Mouse (Mus musculus) gastrocnemius, postnatal 4 days (tissue): ENCODE measurements around the gene Pxk. TPM values are rescaled to one million over a fixed set of nuclear protein-coding genes. Genes with fewer than 3 reads are reported as not detected.
A peak's percentile ranks its signal among the peaks of the same experiment; 100 is the strongest.

Experiments used
- DNase-seq, 2 experiments: peaks; one replicate each; pipeline ENCODE4 v3.0.0; 2021 to 2022; ENCODE audit warnings: low spot score in 2 of 2, mixed read lengths in 2 of 2
- long read RNA-seq, 2 experiments: library from polyadenylated mRNA; stranded (forward); transcript quantifications; one replicate each; pipeline ENCODE4 v2.0.0; 2021
- total RNA-seq, 2 experiments: library from RNA; stranded (reverse); gene quantifications; 2 replicates each; pipeline ENCODE4 v1.2.3; 2021

Pxk gene
- 10 to 100 TPM; 17.3 to 17.4 TPM for total RNA-seq
- long read RNA-seq, experiment 1, transcript Pxk-205 (18 exons, 2,765 nt): minor isoform, 9 of 29 reads
- long read RNA-seq, experiment 1, transcript Pxk-201 (18 exons, 2,812 nt): major isoform, 16 of 29 reads
- long read RNA-seq, experiment 1, partial matches to known transcripts: 2 of 29 reads
- long read RNA-seq, experiment 1, other reads (novel, unspliced or antisense): 2 of 29 reads
- long read RNA-seq, experiment 2, transcript Pxk-201 (18 exons, 2,812 nt): major isoform, 16 of 38 reads
- long read RNA-seq, experiment 2, transcript Pxk-205 (18 exons, 2,765 nt): minor isoform, 14 of 38 reads
- long read RNA-seq, experiment 2, partial matches to known transcripts: 1 of 38 reads
- long read RNA-seq, experiment 2, other reads (novel, unspliced or antisense): 7 of 38 reads

- peak; percentile 79 to 89 for DNase-seq
These were observed at the start of gene Pxk for GRCm38 (mm10) chr14:8097978-8098686. TSS of gene Pxk (plus strand) at chr14:8098211.

- no peak for DNase-seq
These were observed 48.7 kb upstream of the Pxk start for GRCm38 (mm10) chr14:8049334-8049733.

- no peak for DNase-seq
These were observed 46.1 kb upstream of the Pxk start for GRCm38 (mm10) chr14:8051869-8052268.

GRCm38 (mm10) chr14:8052661-8053060 is 45.4 kb upstream of the Pxk start:
- DNase-seq: no peak

GRCm38 (mm10) chr14:8054310-8055102 is 43.5 kb upstream of the Pxk start:
- no peak for DNase-seq

GRCm38 (mm10) chr14:8056076-8056475 is 41.9 kb upstream of the Pxk start:
- no peak for DNase-seq

DNA sequence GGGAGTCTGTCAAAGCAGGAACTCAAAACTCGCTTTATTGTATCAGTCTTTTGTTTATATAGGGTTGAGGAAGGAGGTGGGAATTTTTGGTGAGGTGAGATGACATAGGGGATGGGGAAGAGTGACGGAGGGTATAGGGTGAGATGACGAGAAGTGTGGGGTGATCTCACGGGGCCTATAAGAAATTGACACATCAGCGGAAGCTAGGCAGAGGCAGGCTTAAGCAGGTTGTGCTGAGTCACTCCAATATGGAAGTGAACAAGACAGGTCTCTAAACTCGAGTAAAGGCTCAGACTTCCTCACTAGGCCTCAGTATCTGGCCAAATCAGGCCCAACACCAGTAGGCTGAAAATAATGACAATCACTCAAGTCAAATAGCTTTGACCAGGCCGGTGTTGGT is 38.1 kb upstream of the Pxk start:
- no peak for DNase-seq

DNA sequence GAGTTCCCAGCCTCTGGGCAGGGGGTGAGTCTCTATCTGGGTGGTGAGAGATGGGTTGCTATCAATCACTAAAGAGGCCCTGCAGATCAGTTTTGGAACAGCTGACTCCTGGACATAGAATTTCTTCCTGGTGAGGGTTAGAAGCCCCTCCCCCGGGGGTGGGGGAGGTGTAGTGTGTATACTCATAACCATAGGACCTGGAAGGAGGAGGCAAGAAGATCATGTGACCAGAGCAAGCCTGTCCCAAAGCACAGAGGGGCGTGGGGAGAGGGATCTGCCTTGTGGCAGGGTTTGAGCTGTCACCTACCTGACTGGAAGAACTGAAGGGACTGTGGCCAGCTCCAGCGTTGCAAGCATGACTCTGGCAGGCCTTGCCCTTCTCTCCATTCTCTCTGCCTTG is 35.9 kb upstream of the Pxk start:
- no peak for DNase-seq

- no peak for DNase-seq
These were observed 35.3 kb upstream of the Pxk start for GRCm38 (mm10) chr14:8062537-8063301.

DNA sequence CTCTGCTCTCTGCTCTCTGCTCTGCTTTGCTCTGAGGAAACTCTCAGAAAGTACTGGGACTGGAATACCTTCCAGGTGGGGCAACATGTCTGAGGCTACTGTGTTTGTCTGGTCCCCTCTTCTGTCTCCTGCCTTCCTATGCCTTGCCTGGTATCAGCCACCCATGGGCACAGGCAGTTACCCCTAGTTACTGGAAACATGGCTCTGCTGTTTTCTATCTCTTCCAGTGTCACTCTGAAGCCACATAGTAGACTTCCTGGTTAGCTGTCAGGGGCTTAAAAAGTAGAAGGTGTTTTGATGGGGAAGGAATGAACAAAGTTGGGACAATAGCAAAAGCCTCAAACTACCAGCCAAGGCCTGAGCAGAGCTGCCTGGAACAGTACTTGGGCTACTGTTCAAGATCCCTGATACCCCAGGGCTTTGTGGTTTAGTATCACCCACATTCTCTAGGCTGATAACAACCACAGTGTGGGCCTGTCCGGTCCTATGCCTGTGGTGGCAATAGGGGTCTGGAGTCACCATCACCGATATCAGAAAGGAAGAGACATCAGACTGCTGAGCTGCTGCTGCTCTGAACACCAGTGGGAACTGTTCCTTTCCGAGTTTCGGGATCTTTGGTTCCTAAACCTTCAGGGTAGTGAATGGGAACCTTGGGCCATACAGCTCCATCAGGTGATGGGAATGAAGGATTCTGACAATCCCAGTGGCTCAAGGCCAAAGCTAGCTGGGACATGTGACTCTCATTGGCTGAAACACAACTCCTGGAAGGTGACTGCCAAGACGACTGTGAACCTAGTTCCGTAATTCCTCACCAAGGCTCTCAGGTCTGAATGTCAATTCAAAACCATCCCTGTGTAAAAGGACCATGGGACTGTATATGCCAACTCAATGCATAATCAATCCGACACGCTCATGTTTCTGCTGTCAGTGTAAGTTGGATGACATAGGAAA is 33.9 kb upstream of the Pxk start:
- no peak for DNase-seq

DNA sequence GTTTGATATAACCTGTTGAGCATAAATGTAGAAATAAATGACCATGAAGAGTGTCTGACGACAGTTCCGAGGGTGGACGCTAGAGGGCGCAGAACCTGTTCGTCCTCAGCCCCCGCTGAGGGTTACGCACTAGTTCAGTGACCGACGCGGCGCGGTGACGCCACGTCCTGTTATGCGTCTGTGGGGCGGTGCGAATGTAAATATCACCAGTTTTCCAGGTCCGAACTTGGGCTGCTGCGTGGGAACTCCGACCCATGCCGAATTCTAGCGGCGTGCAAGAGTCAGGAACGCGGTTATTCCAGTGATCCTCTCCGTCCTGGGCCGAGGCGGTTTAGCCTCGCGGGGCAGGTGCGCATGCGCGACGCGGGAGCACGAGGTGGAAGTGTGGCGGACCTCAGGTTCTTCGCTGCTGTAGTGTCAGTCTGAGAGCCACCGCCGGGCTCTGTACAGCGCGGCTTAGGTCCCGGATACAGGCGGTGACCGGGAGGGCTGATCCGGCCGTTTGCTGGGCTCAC is 17.8 kb upstream of the Pxk start, which contains the start of gene Rpp14:
TSS of gene Rpp14 (plus strand) at position 203 of the 515 bp plus-strand sequence.
- peak; percentile 87 to 93 for DNase-seq

DNA sequence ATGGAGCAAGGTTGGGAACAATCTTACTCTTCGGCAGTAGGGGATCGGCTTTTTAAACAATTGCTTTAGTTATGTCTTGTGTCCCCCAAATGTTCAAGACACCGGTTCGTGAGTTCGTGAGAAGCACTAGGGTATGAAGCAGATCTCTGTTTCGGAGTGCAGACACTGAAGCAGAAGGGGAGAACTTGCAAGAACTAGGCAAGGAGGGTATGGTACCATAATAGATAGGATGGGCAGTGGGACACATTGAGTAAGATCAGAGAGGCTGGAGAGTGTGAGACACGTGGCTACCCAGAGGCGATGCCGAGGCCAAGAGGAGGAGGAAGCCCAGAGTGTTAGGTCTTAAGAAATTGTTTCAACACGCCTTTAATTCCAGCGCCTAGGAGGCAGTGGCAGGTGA is 17.3 kb upstream of the Pxk start:
- DNase-seq: no peak

- DNase-seq: no peak
These were observed 15.1 kb upstream of the Pxk start for GRCm38 (mm10) chr14:8082949-8083348.

GRCm38 (mm10) chr14:8089016-8089415 is 9.0 kb upstream of the Pxk start:
- no peak for DNase-seq

DNA sequence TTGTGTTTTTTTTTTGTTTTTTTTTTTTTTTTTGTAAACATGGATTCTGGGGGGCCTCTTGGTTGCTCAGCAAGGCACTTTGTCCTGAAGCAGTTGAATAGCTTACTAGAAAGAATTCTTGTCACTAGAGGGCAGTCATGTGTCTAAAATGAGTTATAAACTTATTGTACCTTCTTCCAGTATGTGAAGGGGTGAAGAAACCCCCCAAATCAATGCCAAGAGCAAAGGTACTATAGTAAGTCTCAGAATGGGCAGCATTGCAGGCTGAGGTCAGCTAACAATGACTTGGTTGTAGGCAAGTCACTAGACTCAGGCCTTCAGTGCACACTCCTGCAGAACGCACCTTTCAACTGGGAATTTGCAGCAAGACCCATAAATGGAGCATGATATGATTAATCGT is 5.4 kb upstream of the Pxk start:
- no peak for DNase-seq

DNA sequence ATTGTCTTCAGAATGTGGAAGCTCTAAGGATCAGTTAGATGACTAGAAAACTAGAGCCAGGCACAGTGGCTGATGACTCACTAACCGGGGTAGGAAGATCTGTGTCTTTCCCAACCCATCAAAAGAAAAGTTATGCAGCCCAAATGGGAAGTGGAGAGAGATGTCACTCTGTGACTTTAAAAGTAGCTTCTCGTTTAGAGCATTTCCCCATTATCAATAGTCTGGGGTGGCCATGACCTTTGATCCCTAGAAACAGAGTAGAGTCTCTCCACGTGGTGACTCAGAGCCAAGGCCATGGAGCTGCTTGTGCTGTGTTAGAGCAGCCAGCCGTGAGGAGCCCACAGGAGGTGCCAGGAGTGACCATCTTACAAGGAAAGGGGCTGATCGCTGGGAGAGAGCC is 4.6 kb upstream of the Pxk start:
- DNase-seq: no peak

GRCm38 (mm10) chr14:8094931-8095561 is 3.0 kb upstream of the Pxk start:
- no peak for DNase-seq

DNA sequence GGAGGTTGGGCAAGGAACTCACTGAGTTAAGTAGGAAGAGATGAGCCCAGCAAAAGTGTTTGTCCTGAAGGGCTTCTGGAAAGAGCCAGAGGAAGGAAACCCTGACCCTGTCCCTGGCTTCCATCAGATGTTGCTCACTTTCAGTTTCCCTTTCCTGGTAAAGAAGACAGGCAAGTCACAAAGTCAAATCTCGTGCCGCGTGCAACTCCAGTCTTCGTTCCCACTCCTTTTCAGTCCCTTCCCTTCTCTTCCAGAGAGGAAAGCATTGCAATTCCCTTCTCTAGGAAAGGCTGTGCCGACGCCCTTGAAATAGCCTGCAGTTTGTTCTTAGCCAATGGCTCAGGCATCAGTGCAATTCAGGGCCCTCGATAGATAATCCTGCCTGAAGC is 2.5 kb upstream of the Pxk start:
- no peak for DNase-seq

DNA sequence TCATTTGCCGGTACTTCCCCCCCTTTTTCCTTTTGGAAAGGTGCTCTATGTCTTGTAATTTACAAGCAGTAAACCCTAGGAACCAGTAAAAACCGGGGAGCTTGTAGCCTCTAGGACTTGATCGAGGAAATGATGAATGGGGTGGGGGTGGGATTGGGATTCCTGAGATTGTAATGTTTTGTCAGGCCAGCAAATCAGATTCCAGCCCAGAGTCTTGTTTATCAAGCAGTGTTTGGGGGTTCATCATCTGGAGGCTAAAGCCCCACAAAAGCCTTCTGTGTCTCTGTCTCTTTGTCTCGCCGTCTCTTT is 630 bp downstream of the Pxk start:
- DNase-seq: no peak
